Mouse (Mus musculus) G1E (cell line): ENCODE results near the gene Dse.

ENCODE experiments used
- CTCF ChIP-seq: IDR thresholded peaks from 2 replicates; pipeline ENCODE4 v1.5.1; 2012; ENCODE audit warnings: low read depth, low read length, inconsistent platforms, mixed read lengths
- GATA1 ChIP-seq: IDR thresholded peaks from 2 replicates; pipeline ENCODE4 v1.6.1; 2012; ENCODE audit warnings: borderline replicate concordance, low read length, inconsistent platforms, mixed read lengths
- TAL1 ChIP-seq: conservative IDR thresholded peaks from 2 replicates; pipeline ENCODE4 v1.6.1; 2012; ENCODE audit warnings: low read depth, low read length, inconsistent platforms, mixed read lengths

DNA sequence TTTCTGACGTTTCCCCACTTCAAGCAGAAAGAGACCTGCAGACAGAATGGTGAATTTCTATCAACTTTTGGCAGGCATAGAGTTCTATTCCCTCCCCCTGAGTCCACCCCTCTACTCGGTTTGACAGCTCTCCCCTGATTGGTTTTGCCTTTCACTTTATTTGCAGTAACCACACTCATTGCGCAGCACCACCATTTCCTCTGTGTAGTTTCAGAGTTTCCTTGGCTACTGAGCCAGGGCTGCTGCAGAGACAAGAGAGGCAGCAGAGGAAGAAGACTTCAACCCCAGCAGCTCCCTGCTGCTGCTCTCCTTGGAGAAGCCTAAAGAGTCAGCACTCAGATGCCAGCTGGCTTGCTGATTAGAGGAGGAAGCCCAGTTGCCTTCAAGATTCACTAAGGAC, 27.9 kb upstream of the Dse start:
- TF ChIP-seq CTCF, result no peak
- no peak for TF ChIP-seq GATA1
- no peak for TF ChIP-seq TAL1
